Mouse (Mus musculus): ENCODE results near the gene Cyp4a14. TPM values are rescaled to one million over a fixed set of nuclear protein-coding genes. Genes with fewer than 3 reads are reported as not detected.
"Not testable (repeated sequence)": the region's sequence is repeated elsewhere in the genome, so short reads cannot be mapped to it uniquely, and the experiment has no call there.

Cyp4a14 gene
- not detected for total RNA-seq (2022)

DNA sequence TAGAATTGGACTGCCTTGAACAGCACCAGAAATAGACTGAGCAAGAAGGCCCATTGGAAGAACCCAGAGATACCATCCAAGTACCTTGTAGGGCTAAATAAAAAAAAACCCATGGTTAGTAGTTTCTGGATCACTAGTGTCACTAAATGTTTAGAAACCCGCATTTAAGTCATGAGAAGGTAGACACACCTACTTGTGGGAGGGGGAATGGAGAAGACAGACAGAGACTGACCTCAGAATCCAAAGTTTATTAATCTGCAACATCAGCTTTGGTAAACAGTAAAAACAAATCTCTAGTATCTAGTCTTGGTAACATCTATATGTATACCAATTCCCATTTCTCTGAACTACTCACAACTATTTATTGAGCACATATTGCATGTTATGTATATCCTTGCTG is at the start of gene Cyp4a14:
TSS of gene Cyp4a14 (minus strand) at position 142 of the 400 bp plus-strand sequence.
- no peak for DNase-seq (ENCODE audit: low spot score in 2 of 2)

DNA sequence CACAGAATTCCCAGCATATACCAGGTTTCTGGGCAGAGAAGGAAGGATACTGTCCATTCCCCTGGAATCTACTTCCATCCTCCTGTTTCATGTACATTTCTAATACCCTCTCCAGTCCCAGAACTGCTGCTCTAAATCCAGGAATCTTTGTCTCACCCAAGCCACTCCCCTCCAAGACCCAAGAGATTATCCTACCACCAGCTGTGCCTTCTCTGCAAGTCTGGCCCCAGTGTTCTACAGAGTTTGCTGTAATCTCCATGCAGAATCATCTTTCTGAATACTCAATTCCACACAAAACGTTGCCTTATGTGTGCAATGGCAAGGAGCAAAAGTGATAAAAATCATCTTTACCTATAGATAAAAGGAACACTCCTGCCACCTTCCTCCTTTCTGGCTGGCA is 49.2 kb upstream of the Cyp4a14 start:
- DNase-seq (ENCODE audit: low spot score in 2 of 2), result no peak

DNA sequence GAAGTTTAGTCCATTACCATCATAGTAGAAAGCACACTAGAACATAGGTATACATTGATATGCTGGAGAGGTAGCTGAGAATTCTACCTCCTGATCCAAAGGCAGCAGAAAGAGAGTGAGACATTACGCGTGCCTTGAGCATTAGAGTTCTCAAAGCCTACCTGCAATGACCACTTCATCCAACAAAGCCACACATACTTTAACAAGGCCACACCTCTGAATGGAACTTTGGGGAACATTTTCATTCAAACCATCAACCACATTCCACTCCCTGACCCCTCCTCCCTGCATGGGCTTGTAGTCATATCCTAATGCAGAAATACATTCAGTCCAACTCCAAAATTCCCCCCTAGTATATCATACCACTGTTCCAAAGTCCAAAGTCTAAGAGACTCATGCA is 25.8 kb upstream of the Cyp4a14 start:
- no peak for DNase-seq (ENCODE audit: low spot score in 2 of 2)

DNA sequence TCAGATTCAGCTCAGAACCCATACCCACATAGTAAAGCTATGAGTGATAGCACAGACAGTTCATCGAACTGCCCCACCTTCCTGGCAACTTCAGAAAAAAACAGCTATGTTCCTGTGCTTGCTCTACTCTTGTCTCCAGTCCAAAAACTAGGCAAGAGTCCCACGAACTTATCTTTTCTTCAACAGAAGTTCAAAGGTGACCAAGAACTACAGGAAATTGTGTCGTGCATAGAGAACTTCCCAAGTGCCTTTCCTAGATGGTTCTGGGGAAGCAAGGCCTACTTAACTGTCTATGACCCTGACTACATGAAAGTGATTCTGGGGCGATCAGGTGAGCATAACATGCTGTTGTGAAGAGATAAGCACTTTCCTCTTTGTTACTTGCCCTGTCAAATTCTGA is 23.5 kb upstream of the Cyp4a14 start:
- no peak for DNase-seq (ENCODE audit: low spot score in 2 of 2)

DNA sequence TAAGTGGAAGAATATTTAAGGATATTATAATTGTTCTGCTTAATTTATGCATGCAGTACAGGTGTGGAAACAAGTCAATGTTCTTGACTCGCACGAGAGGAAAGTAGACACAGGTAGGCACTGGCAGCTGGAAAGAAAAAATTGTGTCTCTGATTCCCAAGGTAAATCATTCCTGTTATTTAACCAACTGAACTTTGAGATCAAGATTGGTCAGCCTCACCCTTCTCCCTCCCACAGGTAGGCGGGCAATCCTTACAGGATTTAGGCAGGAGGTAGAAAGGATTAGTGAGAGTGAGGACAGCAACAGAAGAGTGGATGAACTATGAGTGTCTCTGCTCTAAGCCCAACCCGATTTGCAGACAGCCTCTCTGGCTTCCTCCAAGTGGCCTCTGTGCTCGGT is 22.1 kb upstream of the Cyp4a14 start, which contains the start of gene Cyp4a10:
TSS of gene Cyp4a10 (plus strand) at position 265 of the 400 bp plus-strand sequence.
- not testable (repeated sequence) for DNase-seq (ENCODE audit: low spot score in 2 of 2)

DNA sequence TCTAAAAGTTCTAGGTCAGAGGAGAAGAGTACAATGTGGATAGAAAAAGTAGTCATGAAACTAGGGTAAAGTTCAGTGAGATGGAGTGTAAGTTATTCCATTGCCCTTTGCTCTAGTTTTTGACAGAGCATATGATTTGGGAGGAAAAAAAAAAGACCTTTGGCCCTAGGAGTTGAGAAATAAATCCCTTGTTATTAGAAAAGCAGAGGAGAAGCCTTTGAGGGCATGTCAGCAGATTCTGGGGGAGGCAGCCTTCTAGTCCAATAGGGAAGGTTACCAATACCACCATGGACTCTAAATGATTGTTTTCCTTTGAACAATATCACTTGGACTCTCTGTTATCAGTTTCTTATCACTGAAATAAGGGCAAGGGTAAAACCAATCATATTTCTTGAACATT is 18.0 kb upstream of the Cyp4a14 start:
- DNase-seq (ENCODE audit: low spot score in 2 of 2), result not testable (repeated sequence)

DNA sequence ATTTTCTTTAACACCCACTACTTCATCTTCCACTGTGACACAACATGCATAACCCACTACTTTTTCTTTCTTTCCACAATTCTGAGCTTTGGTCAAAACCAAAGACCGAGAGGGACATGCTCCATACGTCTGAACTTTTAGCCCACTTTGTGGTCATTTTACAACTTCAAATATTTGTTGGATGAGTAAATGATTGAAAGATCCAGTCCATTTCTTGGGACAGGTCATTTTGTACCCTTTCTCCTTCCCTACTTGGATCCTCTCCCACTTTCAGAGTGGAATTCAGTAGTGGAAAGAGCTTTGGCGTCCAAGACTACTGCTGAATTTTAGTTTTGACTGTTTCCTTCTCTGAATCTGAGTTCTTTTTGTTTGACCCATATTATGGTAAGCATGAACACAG is 1.5 kb upstream of the Cyp4a14 start:
- DNase-seq (ENCODE audit: low spot score in 2 of 2), result no peak

DNA sequence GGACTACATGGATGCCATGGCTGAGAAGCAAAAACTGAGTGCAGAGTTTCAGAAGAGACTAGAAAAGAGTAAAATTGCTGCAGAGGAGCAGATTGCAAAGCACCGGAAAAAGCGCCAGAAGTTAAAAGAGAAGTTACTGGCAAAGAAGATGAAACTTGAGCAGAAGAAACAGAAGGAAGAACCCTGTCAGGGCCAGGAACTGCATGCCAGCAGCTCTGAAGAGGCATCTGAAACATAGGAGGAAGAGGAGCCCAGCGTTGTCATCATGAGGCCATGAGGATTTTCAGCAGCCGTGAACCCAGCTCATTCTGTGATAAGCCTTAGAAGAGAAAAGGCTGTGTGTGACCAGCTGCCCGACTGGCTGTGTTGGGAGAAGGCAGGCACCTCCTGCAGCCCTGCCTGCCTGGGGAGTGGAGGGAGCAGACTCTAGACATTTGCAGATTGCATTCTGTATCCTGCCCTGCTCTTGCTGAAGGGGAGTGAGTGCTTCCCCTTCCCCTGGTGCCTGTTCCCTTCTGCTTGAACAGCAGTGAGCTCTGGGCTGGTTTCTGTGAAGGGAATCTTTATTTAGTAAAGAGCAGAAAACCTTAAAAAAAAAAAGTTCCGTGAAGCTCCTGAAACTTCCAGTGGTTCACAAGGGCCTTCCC is 14.8 kb downstream of the Cyp4a14 start:
- no peak for DNase-seq (ENCODE audit: low spot score in 2 of 2)

DNA sequence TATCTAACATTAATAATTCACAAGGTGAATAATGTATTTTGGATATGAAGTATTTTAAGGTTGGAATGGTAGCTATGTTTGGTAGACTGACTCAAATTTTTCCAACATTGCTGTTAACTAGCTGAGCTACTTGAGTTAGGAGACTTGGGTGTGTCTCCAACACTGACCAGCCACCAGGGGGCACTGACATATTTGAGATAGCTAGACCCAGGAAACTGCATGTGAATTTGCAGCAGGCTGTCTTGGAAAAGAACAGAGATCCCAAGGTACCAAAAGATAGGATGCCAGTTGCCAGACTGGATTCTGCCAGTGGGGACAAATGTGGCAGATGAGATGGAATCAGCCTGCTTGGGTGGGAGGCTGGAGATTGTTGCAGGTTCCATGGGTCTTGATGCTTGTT is 19.9 kb downstream of the Cyp4a14 start:
- not testable (repeated sequence) for DNase-seq (ENCODE audit: low spot score in 2 of 2)

DNA sequence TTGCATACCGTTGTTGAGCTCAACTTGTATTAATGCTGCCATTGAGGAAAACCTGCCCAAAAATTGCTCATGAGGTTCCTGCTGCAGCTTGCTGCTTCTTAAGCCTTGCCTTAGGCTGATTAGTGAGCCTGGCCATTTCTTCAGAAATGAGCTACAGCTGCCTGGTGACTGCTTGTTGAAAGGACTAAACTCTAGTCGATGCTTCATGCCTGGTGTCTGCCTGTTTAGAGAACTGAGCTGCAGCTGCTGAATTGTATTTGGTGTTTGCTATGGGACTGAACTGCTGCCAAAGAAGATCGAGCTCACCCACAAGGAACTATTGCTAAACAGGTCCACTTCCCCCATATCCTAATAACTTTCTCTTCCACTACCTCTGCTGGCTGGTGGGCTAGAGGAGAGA is 22.4 kb downstream of the Cyp4a14 start:
- not testable (repeated sequence) for DNase-seq (ENCODE audit: low spot score in 2 of 2)

DNA sequence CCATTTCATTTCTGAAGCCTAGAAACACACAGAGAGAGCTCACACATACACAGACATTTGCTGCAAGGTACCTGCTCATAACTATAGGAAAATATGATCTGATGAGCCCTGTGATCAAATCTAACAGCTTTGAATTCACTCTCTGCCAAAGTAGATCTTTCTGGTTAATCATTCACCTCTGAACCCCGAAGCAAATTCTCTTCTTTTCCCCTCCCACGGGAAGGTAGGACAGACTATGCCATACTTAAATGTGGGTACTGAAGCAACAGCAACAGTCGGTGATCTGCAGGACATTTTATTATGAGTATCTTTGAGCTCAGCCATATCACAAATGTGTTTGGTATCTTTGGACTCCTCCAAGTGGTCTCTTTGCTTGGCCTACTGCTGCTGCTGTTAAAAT is 43.6 kb downstream of the Cyp4a14 start, which contains the start of gene Cyp4a30b:
TSS of gene Cyp4a30b (plus strand) at position 301 of the 400 bp plus-strand sequence.
- no peak for DNase-seq (ENCODE audit: low spot score in 2 of 2)

DNA sequence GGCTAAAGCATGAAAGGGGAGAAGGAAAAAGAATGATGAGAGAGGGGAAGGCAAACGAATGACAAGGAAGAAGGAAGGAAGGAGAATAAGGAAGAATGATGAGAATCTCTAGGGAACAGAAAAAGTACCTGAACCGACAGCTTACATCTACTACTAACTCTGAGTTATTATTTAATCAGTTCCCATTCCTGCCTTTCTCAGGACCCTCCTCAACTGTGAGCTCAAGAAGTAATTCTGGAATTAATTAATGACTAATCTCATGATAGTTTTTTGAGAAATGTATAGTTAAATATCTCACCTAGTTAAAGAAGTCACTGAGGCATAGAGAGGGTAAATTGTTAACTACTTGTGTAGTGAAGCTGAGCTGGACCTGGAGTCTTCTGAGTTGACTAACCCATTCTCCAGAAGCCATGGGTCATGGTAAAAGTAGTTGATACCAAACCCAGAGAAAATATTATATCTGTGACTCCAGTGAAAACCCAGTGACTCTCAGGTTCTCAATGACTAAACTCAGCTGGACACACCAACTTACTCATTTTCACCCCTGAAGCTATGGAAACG is 45.3 kb downstream of the Cyp4a14 start:
- no peak for DNase-seq (ENCODE audit: low spot score in 2 of 2)

Other genes with a start within 250 kb of the Cyp4a14 start
- not detected for gene Cyp4a12a, start 197.1 kb downstream of the Cyp4a14 start, total RNA-seq (2022)
- not detected for gene Cyp4a12b, start 84.5 kb downstream of the Cyp4a14 start, total RNA-seq (2022)
- not detected for gene Cyp4a30b, start 43.5 kb downstream of the Cyp4a14 start, total RNA-seq (2022)
- gene Cyp4a10, start 22.1 kb upstream of the Cyp4a14 start, total RNA-seq (2022), result under 1 TPM in 2 of 4 experiments, not detected in 2; 0.12 to 0.19 TPM
- not detected for gene Cyp4a31, start 67.5 kb upstream of the Cyp4a14 start, total RNA-seq (2022)
- not detected for gene Cyp4a32, start 104.8 kb upstream of the Cyp4a14 start, total RNA-seq (2022)
- gene Cyp4b1, start 151.6 kb upstream of the Cyp4a14 start, total RNA-seq (2022), result 1 to 10 TPM; 3.2 to 5.1 (median 4.0) TPM
- gene Efcab14, start 241.6 kb upstream of the Cyp4a14 start, total RNA-seq (2022), result 10 to 100 TPM; 45.1 to 55.3 (median 52.5) TPM